Mouse (Mus musculus) hindbrain, embryonic 16.5 days (tissue): ENCODE results near the gene Smap1. TPM values are rescaled to one million over a fixed set of nuclear protein-coding genes. Genes with fewer than 3 reads are reported as not detected.

Experiments used
- ATAC-seq: fragments of 200-750 bp; cut with Nextera tagmentation; 2 replicates; pipeline ENCODE4 v1.8.0; 2017; ENCODE audit warnings: moderate TSS enrichment, moderate library complexity
- H3K27ac ChIP-seq: fragments of 300-500 bp; sonication (generic); 2 replicates; pipeline ENCODE4 v1.5.1; 2014; ENCODE audit warnings: low read depth, mild to moderate bottlenecking, control low read depth, low read length, moderate library complexity
- H3K27me3 ChIP-seq: fragments of 300-500 bp; sonication (generic); replicated peaks from 2 replicates; pipeline ENCODE4 v1.6.1; 2014; ENCODE audit warnings: low read length; ENCODE audit not compliant: control insufficient read depth, insufficient read depth
- H3K36me3 ChIP-seq: fragments of 300-500 bp; sonication (generic); 2 replicates; pipeline ENCODE4 v1.6.1; 2014; ENCODE audit warnings: mild to moderate bottlenecking, low read length, moderate library complexity, mixed read lengths; ENCODE audit not compliant: control insufficient read depth, insufficient read depth
- H3K4me1 ChIP-seq: fragments of 300-500 bp; sonication (generic); 2 replicates; pipeline ENCODE4 v1.6.1; 2014; ENCODE audit warnings: low read depth, low read length; ENCODE audit not compliant: control insufficient read depth, insufficient read depth
- H3K4me2 ChIP-seq: fragments of 300-500 bp; sonication (generic); 2 replicates; pipeline ENCODE4 v1.6.1; 2014; ENCODE audit warnings: mild to moderate bottlenecking, low read length, control low read depth, moderate library complexity
- H3K4me3 ChIP-seq: fragments of 300-500 bp; sonication (generic); 2 replicates; pipeline ENCODE4 v1.5.1; 2014; ENCODE audit warnings: mild to moderate bottlenecking, low read length, control low read depth, moderate library complexity
- H3K9ac ChIP-seq: fragments of 300-500 bp; sonication (generic); 2 replicates; pipeline ENCODE4 v1.6.1; 2014; ENCODE audit warnings: low read depth, mild to moderate bottlenecking, control low read depth, low read length, moderate library complexity
- H3K9me3 ChIP-seq: fragments of 300-500 bp; sonication (generic); 2 replicates; pipeline ENCODE4 v1.6.1; 2014; ENCODE audit warnings: mild to moderate bottlenecking, low read length, moderate library complexity; ENCODE audit not compliant: control insufficient read depth
- whole genome bisulfite sequencing: fragments of 180-500 bp; shearing (Covaris S2); extraction: QIAGEN DNeasy Blood & Tissue Kit; methylation state at CpG from one replicate; pipeline ENCODE4 v1.1.7; 2014; 5-methylcytosine and 5-hydroxymethylcytosine counted together
- polyA plus RNA-seq: library from polyadenylated mRNA; unstranded; fragments of >200 nt; fragmentation: Nextera tagmentation; extraction: Ambion mirVana; gene quantifications from 2 replicates; pipeline ENCODE4 v1.2.1, GENCODE M21; 2015

Gene Smap1
- polyA plus RNA-seq, 1 experiment from 2014 or later = 41.0 TPM

DNA sequence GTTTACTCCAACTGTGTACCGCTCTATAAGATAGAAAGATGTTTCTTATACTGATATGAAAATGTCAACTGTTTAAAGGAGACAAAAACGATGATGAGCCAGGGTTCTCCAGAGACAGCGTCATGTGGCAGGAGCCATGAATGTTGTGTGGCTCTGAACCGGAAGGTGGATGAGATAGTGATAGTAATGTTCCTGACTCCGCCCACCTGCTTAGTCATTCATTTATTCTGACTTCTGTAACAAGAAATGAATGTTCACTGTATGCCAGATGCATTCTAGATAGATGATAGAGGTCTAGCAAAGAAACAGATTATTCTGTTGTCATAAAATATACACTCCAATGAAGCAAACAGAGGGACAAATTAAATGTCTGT is 22.5 kb downstream of the Smap1 start:
- Histone ChIP-seq H3K9me3 (no peaks in the 10 kb centered on the region), H3K36me3 (no peaks in the 10 kb centered on the region), H3K27ac (no peak overlapping the region), H3K4me3 (no peak overlapping the region), H3K27me3 (no peaks in the 10 kb centered on the region), H3K4me2 (no peak overlapping the region), H3K9ac (no peak overlapping the region), H3K4me1 (no peaks in the 10 kb centered on the region)
- WGBS = 93% methylated on average over 5 of the region's 5 CpGs
- no peak for ATAC-seq

DNA sequence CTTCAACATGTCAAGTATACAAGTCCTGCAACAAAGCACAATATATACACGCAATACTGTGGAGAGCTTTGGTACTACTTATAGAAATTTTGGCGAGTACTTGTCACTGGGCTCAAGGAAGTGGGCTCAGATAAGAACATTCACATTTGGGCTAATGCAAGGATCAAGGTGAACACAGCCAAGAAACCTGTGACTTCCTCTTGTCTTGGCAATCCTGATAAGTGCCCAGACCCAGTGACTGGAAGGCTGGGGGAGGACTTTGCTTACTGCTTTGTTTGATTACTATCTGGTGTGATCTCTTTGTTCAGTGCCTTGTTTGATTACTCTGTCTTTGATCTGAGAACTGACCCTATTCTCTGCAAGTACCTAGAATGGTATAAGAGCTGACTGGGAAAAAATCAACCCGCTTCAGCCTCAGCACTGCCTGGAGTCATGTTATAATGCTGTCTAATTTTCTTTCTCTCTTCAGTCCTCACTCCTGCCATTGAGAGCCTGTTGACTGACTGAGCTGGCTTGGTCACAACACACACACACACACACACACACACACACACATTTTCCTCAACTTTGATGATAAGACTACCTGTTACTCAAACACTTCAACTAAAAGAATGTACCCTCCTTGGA is 23.0 kb downstream of the Smap1 start:
- Histone ChIP-seq H3K4me2 (no peak overlapping the region), H3K36me3 (no peaks in the 10 kb centered on the region), H3K9me3 (no peaks in the 10 kb centered on the region), H3K9ac (no peak overlapping the region), H3K4me1 (no peaks in the 10 kb centered on the region), H3K27ac (no peak overlapping the region), H3K27me3 (no peaks in the 10 kb centered on the region), H3K4me3 (no peak overlapping the region)
- WGBS = 97% methylated on average over 3 of the region's 3 CpGs
- no peak for ATAC-seq

DNA sequence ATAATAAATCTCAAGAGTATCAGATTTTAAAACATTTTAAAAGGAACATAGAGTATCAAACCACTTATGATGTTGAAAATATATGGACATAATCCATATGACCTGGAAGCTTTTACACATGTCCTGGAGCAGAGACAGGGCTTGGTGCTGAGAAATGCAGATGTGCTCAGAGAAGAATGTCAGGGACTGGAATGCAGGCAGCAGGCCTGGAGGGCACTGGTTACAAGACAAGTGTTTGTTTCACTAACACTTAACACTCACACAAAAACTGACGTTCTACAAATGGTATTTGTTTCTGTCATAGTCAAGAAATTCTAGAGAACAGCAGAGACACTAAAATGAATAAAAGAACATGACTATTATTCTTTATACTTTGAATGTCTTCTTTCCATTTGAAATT is 30.0 kb downstream of the Smap1 start:
- Histone ChIP-seq H3K4me2 (no peak overlapping the region), H3K9me3 (no peaks in the 10 kb centered on the region), H3K27ac (no peak overlapping the region), H3K9ac (no peak overlapping the region), H3K4me3 (no peak overlapping the region), H3K36me3 (no peaks in the 10 kb centered on the region), H3K27me3 (no peaks in the 10 kb centered on the region), H3K4me1 (no peaks in the 10 kb centered on the region)
- WGBS = 62% methylated on average over 1 of the region's 1 CpGs
- ATAC-seq = no peak

DNA sequence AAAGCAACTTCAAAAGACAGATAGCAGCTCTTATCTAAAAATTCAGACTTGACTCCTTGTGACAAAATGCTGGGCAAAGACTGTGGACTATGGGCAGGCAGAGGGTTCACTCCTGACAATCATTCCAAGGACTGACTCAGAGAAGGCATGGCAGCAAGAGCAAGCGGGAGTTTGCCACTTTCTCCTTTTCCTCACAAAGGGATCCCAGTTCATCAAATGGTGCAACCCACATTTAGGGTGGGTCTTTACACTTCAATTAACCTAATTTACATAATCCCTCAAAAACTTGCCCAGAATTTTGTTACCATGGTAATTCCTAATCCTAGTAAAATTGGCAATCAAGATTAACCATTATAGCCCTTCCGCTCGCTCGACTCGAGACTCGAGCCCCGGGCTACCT is 37.2 kb downstream of the Smap1 start:
- Histone ChIP-seq H3K27me3 (no peaks in the 10 kb centered on the region), H3K4me3 (no peak overlapping the region), H3K9ac (no peak overlapping the region), H3K4me1 (no peaks in the 10 kb centered on the region), H3K4me2 (no peak overlapping the region), H3K27ac (no peak overlapping the region), H3K36me3 (no peaks in the 10 kb centered on the region), H3K9me3 (no peaks in the 10 kb centered on the region)
- WGBS = 70% methylated on average over 7 of the region's 7 CpGs
- peak; percentile 52; the same call in 1 of the 2 replicates for ATAC-seq

DNA sequence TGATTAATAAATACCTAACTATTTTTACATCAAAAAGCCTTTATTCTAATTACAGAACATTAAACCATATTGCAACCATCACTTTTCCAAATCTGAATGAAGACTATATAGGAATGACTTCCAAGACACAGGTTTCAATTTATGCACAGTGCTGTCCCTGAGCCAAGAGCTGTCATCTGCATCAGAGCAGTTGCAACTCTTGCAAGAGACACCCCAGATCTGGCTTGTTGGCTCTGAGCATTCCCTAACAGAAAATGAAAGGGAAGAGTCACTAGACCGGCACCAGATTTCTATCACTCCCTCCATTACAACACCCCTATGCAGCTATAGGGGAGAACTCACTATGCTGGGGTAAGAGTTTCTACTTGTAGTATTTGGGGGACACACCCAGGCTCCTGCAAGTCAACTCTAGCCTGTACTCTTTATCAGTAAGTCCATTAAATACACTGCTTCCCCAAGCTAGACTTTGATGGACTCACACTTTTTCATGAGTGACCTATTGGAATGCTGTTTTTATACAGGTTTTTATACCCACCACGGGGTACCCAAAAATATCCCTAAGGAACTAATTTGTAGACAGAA is 37.9 kb downstream of the Smap1 start:
- no peak overlapping the region for H3K9ac ChIP-seq

DNA sequence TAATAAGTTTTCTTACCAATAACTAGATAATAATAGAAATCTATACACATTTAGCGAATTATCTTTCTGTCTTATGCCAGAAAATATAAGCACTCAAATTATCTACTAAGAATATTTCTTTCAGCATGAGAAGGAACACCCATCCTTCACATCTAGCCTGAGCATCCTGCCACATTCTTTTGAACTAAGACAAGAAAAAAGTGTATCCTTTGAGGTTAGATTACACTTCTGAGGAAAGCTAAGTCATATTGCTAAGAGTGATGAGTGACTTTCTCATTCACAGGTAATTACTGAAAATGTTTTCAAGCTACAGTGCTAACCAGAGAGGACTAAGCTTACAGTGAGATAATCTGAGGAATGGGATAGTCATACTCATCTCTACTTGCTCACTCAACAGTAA is 39.4 kb downstream of the Smap1 start:
- 100% methylated on average over 1 of the region's 1 CpGs for WGBS
- Histone ChIP-seq H3K4me2 (no peak overlapping the region), H3K4me3 (no peak overlapping the region), H3K27ac (no peak overlapping the region), H3K9ac (no peak overlapping the region), H3K4me1 (no peaks in the 10 kb centered on the region), H3K36me3 (no peaks in the 10 kb centered on the region), H3K27me3 (no peaks in the 10 kb centered on the region), H3K9me3 (no peaks in the 10 kb centered on the region)
- ATAC-seq = no peak

More for the DNA sequence above, 37.9 kb downstream of the Smap1 start:
- Histone ChIP-seq H3K4me1 (no peaks in the 10 kb centered on the region), H3K4me2 (no peak overlapping the region), H3K27me3 (no peaks in the 10 kb centered on the region), H3K27ac (no peak overlapping the region), H3K36me3 (no peaks in the 10 kb centered on the region), H3K4me3 (no peak overlapping the region), H3K9me3 (no peaks in the 10 kb centered on the region)
- WGBS = 86% methylated on average over 2 of the region's 2 CpGs
- no peak for ATAC-seq

DNA sequence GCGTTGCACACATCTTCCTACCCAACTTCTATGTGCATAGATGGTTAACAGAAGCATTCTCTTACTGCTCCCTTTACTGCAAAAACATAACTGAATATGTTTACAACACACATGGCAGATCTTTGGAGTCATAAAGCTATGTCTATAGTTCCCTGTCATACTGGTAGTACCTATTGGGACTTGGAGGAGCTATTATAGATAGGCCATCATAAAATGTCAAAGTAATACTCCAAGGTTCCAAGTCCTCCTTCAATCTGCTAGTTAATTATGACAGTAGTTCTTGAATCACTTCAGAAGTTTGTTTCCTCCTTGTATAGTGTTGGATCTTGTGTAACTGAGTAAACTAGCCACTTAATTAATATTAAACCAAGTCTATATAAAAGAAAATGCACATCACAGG is 49.9 kb downstream of the Smap1 start:
- ATAC-seq = no peak
- 93% methylated on average over 1 of the region's 1 CpGs for WGBS
- Histone ChIP-seq H3K4me2 (no peak overlapping the region), H3K36me3 (peaks cover 12% of the 10 kb centered on the region), H3K4me1 (no peaks in the 10 kb centered on the region), H3K9ac (no peak overlapping the region), H3K27ac (no peak overlapping the region), H3K9me3 (no peaks in the 10 kb centered on the region), H3K4me3 (no peak overlapping the region), H3K27me3 (no peaks in the 10 kb centered on the region)

DNA sequence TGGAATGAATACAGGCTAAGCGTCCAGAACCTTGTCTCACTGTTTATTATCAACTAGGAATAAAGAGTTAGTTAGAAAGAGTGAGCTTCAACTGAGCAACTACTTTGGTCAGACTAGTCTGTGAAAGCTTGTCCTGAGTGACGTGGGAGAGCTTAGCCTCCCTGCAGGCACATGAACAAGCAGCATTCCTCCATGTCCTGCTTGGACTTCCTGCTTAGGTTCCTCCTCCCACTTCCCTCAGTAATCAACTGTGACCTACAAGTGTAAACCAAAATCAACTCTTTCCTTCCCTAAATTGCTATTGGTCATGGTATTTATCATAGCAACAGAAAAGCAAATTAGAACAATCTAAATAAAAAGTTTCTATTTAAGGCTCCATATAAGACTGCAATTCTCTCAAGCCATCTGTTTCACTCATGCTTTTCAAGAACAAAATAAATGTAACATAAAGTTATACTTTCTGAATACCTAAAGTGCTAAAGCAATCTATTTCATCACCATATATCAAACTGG is 54.7 kb downstream of the Smap1 start:
- H3K4me2 ChIP-seq = no peak overlapping the region
- no peak for ATAC-seq
- H3K9ac ChIP-seq = no peak overlapping the region
- no peaks in the 10 kb centered on the region for H3K27me3 ChIP-seq
- H3K4me1 ChIP-seq = no peaks in the 10 kb centered on the region
- no peak overlapping the region for H3K27ac ChIP-seq
- no peaks in the 10 kb centered on the region for H3K9me3 ChIP-seq
- no peak overlapping the region for H3K4me3 ChIP-seq
- WGBS = 24% methylated on average over 2 of the region's 2 CpGs
- H3K36me3 ChIP-seq = peaks cover 3% of the 10 kb centered on the region; the same call in 1 of the 2 replicates

DNA sequence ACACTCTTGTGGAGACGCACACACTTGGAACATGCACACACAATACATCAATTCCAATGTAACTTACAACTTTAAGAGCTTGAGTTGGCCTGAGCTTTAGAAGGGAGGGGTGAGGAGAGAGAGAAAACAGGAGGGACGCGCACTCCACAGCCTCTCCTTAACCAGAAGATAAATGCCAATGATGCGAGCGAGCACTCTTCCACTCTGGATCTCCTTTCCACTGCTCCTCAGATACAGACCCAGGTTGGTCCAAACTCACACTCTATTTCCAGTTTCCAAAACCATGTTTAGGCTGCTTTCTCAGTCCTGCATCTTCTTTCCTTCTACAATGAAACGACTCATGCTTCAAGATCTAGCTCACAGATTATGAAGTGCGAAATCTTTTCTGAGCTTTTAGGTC is 56.6 kb downstream of the Smap1 start:
- H3K36me3 ChIP-seq = no peaks in the 10 kb centered on the region
- H3K4me2 ChIP-seq = no peak overlapping the region
- H3K4me3 ChIP-seq = no peak overlapping the region
- H3K9me3 ChIP-seq = no peaks in the 10 kb centered on the region
- no peaks in the 10 kb centered on the region for H3K4me1 ChIP-seq
- no peak for ATAC-seq
- H3K9ac ChIP-seq = no peak overlapping the region
- H3K27ac ChIP-seq = no peak overlapping the region
- no peaks in the 10 kb centered on the region for H3K27me3 ChIP-seq
- WGBS = 92% methylated on average over 7 of the region's 7 CpGs
